ENCODE assay signal across 23 mouse cellular contexts in genomic region chr3:148658368-148658767, GRCm38 (mm10).
DNase-seq lines count a peak whose midpoint lies in the region; ATAC-seq and TF ChIP-seq lines count a peak whose summit lies in the region.
"Had no signal": no experiment of that assay in that cellular context is flagged by ENCODE, and none has a peak within 500 bp of the region (broad histone marks: within the 10 kb centered on the region; RNA-seq: fewer than 3 reads in every experiment).

No protein-coding gene starts in this region.

- H3K27me3 ChIP-seq in intestine, embryonic 14.5 days (replicated peaks; ENCODE audit: control insufficient read depth, insufficient read depth, low read length): no peaks in the 10 kb centered on the region
- H3K27me3 ChIP-seq in intestine, postnatal 0 days (replicated peaks; ENCODE audit: control insufficient read depth, insufficient read depth, low read length): no peaks in the 10 kb centered on the region
- H3K27me3 ChIP-seq in embryonic facial prominence, embryonic 13.5 days: no peaks in the 10 kb centered on the region
- no peaks in the 10 kb centered on the region for H3K27me3 ChIP-seq in embryonic facial prominence, embryonic 14.5 days (replicated peaks; ENCODE audit: control insufficient read depth, insufficient read depth, low read length)
- H3K27me3 ChIP-seq in thymus, adult 2 months (ENCODE audit: control insufficient read depth, insufficient read depth, low read length): no peaks in the 10 kb centered on the region
- H3K27me3 ChIP-seq: embryonic facial prominence, embryonic 12.5 days; forebrain, embryonic 12.5 days; Patski had no signal

- no peak for DNase-seq in intestine, embryonic 14.5 days (ENCODE audit: low spot score)
- peak; percentile 69 for DNase-seq in embryonic facial prominence, embryonic 14.5 days (ENCODE audit: low spot score)
- DNase-seq in thymus, adult 2 months: no peak
- no peak for DNase-seq in urinary bladder, postnatal 25 days (ENCODE audit: low spot score)
- DNase-seq: adrenal gland, adult 8-10 months; adrenal gland, postnatal 14 days; adrenal gland, postnatal 36 days; cerebellum, adult 11-12 months; cerebellum, adult 2 months; cerebellum, adult 9-10 months; cerebellum, postnatal 10 days; cerebellum, postnatal 25 days had no signal

- 0 out of 2 replicates have a peak, but pooled peaks have one; percentile 53 for ATAC-seq in intestine, embryonic 14.5 days (replicated peaks; ENCODE audit: low FRiP score, low TSS enrichment, low read depth)
- no peak for ATAC-seq in intestine, postnatal 0 days
- ATAC-seq in embryonic facial prominence, embryonic 13.5 days (ENCODE audit: insufficient number of reproducible peaks, insufficient read depth, low FRiP score, low TSS enrichment, low read depth): no peak
- no peak; the same call in 1 of the 2 replicates for ATAC-seq in embryonic facial prominence, embryonic 14.5 days (ENCODE audit: low read depth)
- ATAC-seq: activated CD4-positive, CD25-positive, alpha-beta regulatory T cell, adult 4 months; forebrain, embryonic 14.5 days; forebrain, embryonic 16.5 days; Patski had no signal

- TF ChIP-seq CTCF in intestine, postnatal 0 days (IDR thresholded peaks at IDR 0.05; ENCODE audit: low read depth): no peak
- TF ChIP-seq CTCF in thymus, adult 2 months (IDR thresholded peaks at IDR 0.05; ENCODE audit: borderline replicate concordance, control insufficient read depth, extremely low read depth, insufficient read depth, low read length, poor library complexity): no peak

- no peak for TF ChIP-seq POLR2A in thymus, adult 2 months (IDR thresholded peaks at IDR 0.05; ENCODE audit: control insufficient read depth, extremely low read depth, insufficient read depth, low read length, poor library complexity)

- H3K36me3 ChIP-seq in intestine, embryonic 14.5 days (ENCODE audit: control insufficient read depth, insufficient read depth, low read length): no peaks in the 10 kb centered on the region
- no peaks in the 10 kb centered on the region for H3K36me3 ChIP-seq in intestine, postnatal 0 days (ENCODE audit: control insufficient read depth, insufficient read depth)
- H3K36me3 ChIP-seq in embryonic facial prominence, embryonic 13.5 days: no peaks in the 10 kb centered on the region
- H3K36me3 ChIP-seq in embryonic facial prominence, embryonic 14.5 days (ENCODE audit: control insufficient read depth, insufficient read depth, low read length): no peaks in the 10 kb centered on the region
- no peaks in the 10 kb centered on the region for H3K36me3 ChIP-seq in thymus, adult 2 months (ENCODE audit: control insufficient read depth, insufficient read depth, low read length)
- H3K36me3 ChIP-seq: embryonic facial prominence, embryonic 12.5 days; forebrain, embryonic 10.5 days; forebrain, embryonic 12.5 days; G1E had no signal

- H3K9me3 ChIP-seq in intestine, embryonic 14.5 days (ENCODE audit: control insufficient read depth, low read length): no peaks in the 10 kb centered on the region
- no peaks in the 10 kb centered on the region for H3K9me3 ChIP-seq in intestine, postnatal 0 days (ENCODE audit: control insufficient read depth)
- H3K9me3 ChIP-seq in embryonic facial prominence, embryonic 13.5 days: no peaks in the 10 kb centered on the region
- H3K9me3 ChIP-seq in embryonic facial prominence, embryonic 14.5 days (ENCODE audit: control insufficient read depth, low read length): no peaks in the 10 kb centered on the region
- H3K9me3 ChIP-seq: embryonic facial prominence, embryonic 12.5 days; forebrain, embryonic 10.5 days; forebrain, embryonic 12.5 days had no signal

- H3K27ac ChIP-seq in intestine, embryonic 14.5 days (ENCODE audit: low read depth): no peak overlapping the region
- H3K27ac ChIP-seq in intestine, postnatal 0 days (ENCODE audit: low read depth, low read length): no peak overlapping the region
- 0 out of 2 replicates have a peak overlapping the region, but pooled peaks have one; percentile 3 for H3K27ac ChIP-seq in embryonic facial prominence, embryonic 13.5 days
- H3K27ac ChIP-seq in embryonic facial prominence, embryonic 14.5 days (replicated peaks; ENCODE audit: low read depth, low read length): no peak overlapping the region
- no peak overlapping the region for H3K27ac ChIP-seq in thymus, adult 2 months (ENCODE audit: control insufficient read depth, insufficient read depth, low read length)
- H3K27ac ChIP-seq: embryonic facial prominence, embryonic 12.5 days; forebrain, embryonic 10.5 days; forebrain, embryonic 12.5 days had no signal

- H3K4me1 ChIP-seq in intestine, embryonic 14.5 days (replicated peaks; ENCODE audit: control insufficient read depth, insufficient read depth, low read length): no peaks in the 10 kb centered on the region
- no peaks in the 10 kb centered on the region for H3K4me1 ChIP-seq in intestine, postnatal 0 days (replicated peaks; ENCODE audit: control insufficient read depth, insufficient read depth, low read length)
- peaks cover 26% of the 10 kb centered on the region for H3K4me1 ChIP-seq in embryonic facial prominence, embryonic 13.5 days
- H3K4me1 ChIP-seq in embryonic facial prominence, embryonic 14.5 days (ENCODE audit: control insufficient read depth, insufficient read depth, low read length): 0 out of 2 replicates have a peak, but pooled peaks cover 14% of the 10 kb centered on the region
- no peaks in the 10 kb centered on the region for H3K4me1 ChIP-seq in thymus, adult 2 months (replicated peaks; ENCODE audit: control insufficient read depth, insufficient read depth, low read length)

- H3K4me3 ChIP-seq in intestine, embryonic 14.5 days (ENCODE audit: low read depth, low read length): no peak overlapping the region
- no peak overlapping the region for H3K4me3 ChIP-seq in intestine, postnatal 0 days (ENCODE audit: low read depth, low read length)
- no peak overlapping the region for H3K4me3 ChIP-seq in embryonic facial prominence, embryonic 13.5 days
- no peak overlapping the region for H3K4me3 ChIP-seq in embryonic facial prominence, embryonic 14.5 days (ENCODE audit: low read depth, low read length)
- H3K4me3 ChIP-seq in thymus, adult 2 months (ENCODE audit: control insufficient read depth, insufficient read depth, low read length): no peak overlapping the region
- H3K4me3 ChIP-seq: embryonic facial prominence, embryonic 12.5 days; erythroblast, embryonic 14.5 days; forebrain, embryonic 10.5 days; forebrain, embryonic 12.5 days had no signal

- H3K4me2 ChIP-seq in intestine, embryonic 14.5 days (ENCODE audit: low read length): no peak overlapping the region
- H3K4me2 ChIP-seq in intestine, postnatal 0 days (replicated peaks; ENCODE audit: low read depth): no peak overlapping the region
- H3K4me2 ChIP-seq in embryonic facial prominence, embryonic 13.5 days: no peak overlapping the region
- no peak overlapping the region for H3K4me2 ChIP-seq in embryonic facial prominence, embryonic 14.5 days (ENCODE audit: low read depth, low read length)
- H3K4me2 ChIP-seq: embryonic facial prominence, embryonic 12.5 days; forebrain, embryonic 12.5 days had no signal

- WGBS in intestine, embryonic 14.5 days: 28% methylated on average over 8 of the region's 8 CpGs
- 58% methylated on average over 8 of the region's 8 CpGs for WGBS in intestine, postnatal 0 days
- WGBS in embryonic facial prominence, embryonic 13.5 days: 26% methylated on average over 8 of the region's 8 CpGs
- 35% methylated on average over 8 of the region's 8 CpGs for WGBS in embryonic facial prominence, embryonic 14.5 days
- WGBS in thymus, adult 2 months: 94% methylated on average over 8 of the region's 8 CpGs

- H3K9ac ChIP-seq in intestine, embryonic 14.5 days (ENCODE audit: low read length): no peak overlapping the region
- H3K9ac ChIP-seq in intestine, postnatal 0 days (ENCODE audit: low read depth, low read length): no peak overlapping the region
- H3K9ac ChIP-seq in embryonic facial prominence, embryonic 13.5 days: no peak overlapping the region
- H3K9ac ChIP-seq in embryonic facial prominence, embryonic 14.5 days (ENCODE audit: low read depth, low read length): no peak overlapping the region
- H3K9ac ChIP-seq: embryonic facial prominence, embryonic 12.5 days; forebrain, embryonic 12.5 days had no signal
